Mouse (Mus musculus): ENCODE measurements at regions not wholly inside any gene's neighbourhood (a gene's known extent, or its start where the extent isn't known, plus 50 kb on each side); places are given as distances from the start of the nearest gene placed in this dataset.

- no peak overlapping the region for H3K4me2 ChIP-seq
- WGBS: 86% methylated on average over 2 of the region's 2 CpGs
These were observed 50.9 kb upstream of the Tent2 start for GRCm38 (mm10) chr13:93243076-93243475.

GRCm38 (mm10) chr13:93248711-93249110 is 50.7 kb upstream of the Homer1 start:
- Histone ChIP-seq H3K36me3 (no peaks in the 10 kb centered on the region), H3K4me3 (no peak overlapping the region), H3K9me3 (no peaks in the 10 kb centered on the region), H3K27ac (no peak overlapping the region), H3K4me1 (replicated peaks) (no peaks in the 10 kb centered on the region), H3K9ac (no peak overlapping the region), H3K27me3 (no peaks in the 10 kb centered on the region), H3K4me2 (no peak overlapping the region)
- WGBS: 86% methylated on average over 4 of the region's 4 CpGs
- no peak for ATAC-seq (ENCODE audit: low FRiP score)

More at GRCm38 (mm10) chr13:93243076-93243475, 50.9 kb upstream of the Tent2 start:
- H3K27ac ChIP-seq: no peak overlapping the region
- ATAC-seq (ENCODE audit: low FRiP score): peak; percentile 24; the same call in 1 of the 2 replicates
- H3K4me3 ChIP-seq: no peak overlapping the region
- H3K27me3 ChIP-seq: no peaks in the 10 kb centered on the region
- no peaks in the 10 kb centered on the region for H3K4me1 ChIP-seq (replicated peaks)
- H3K36me3 ChIP-seq: no peaks in the 10 kb centered on the region
- no peaks in the 10 kb centered on the region for H3K9me3 ChIP-seq
- H3K9ac ChIP-seq: no peak overlapping the region
